Mouse (Mus musculus) CH12.LX (cell line): ENCODE results near the gene Zfp574. TPM values are rescaled to one million over a fixed set of nuclear protein-coding genes. Genes with fewer than 3 reads are reported as not detected.

Experiments used
- DNase-seq: peaks from one replicate; pipeline ENCODE4 v3.0.0-alpha.2; 2013; ENCODE audit errors: extremely low read depth
- H3K27ac ChIP-seq: 2 replicates; pipeline ENCODE4 v1.5.1; 2012; ENCODE audit warnings: low read depth, mild to moderate bottlenecking, control low read depth, moderate library complexity; ENCODE audit not compliant: insufficient read depth
- H3K27me3 ChIP-seq: replicated peaks from 2 replicates; pipeline ENCODE3; 2012; ENCODE audit warnings: inconsistent platforms
- H3K36me3 ChIP-seq, 2 experiments: replicated peaks in 1 of 2; 2 replicates each; pipeline versions ENCODE3 to v1.6.1; 2012; ENCODE audit warnings: inconsistent platforms in 1 of 2, low read length in 1 of 2, mild to moderate bottlenecking in 1 of 2, mixed read lengths in 1 of 2, moderate library complexity in 1 of 2; ENCODE audit not compliant: control insufficient read depth in 1 of 2, insufficient read depth in 1 of 2
- H3K4me1 ChIP-seq, 2 experiments: 2 replicates each; pipeline ENCODE4 v1.6.1; 2012; ENCODE audit warnings: inconsistent platforms in 1 of 2, moderate library complexity in 1 of 2; ENCODE audit not compliant: insufficient read depth in 2 of 2, control insufficient read depth in 1 of 2
- H3K4me2 ChIP-seq: 2 replicates; pipeline ENCODE4 v1.6.1; 2012; ENCODE audit warnings: low read depth, mild to moderate bottlenecking, control low read depth; ENCODE audit not compliant: poor library complexity, insufficient read depth, severe bottlenecking
- H3K4me3 ChIP-seq, 3 experiments: fragments of 150-350 bp in 1 of 3; sonication (generic) in 1 of 3; replicated peaks in 1 of 3; 2 replicates each; pipeline versions ENCODE3 to v1.5.1; 2011 to 2012; ENCODE audit warnings: low read depth in 2 of 3, low read length in 2 of 3, mild to moderate bottlenecking in 2 of 3, moderate library complexity in 2 of 3, control low read depth in 1 of 3, improper control_type of control experiment in 1 of 3, inconsistent platforms in 1 of 3, mixed read lengths in 1 of 3; ENCODE audit not compliant: poor library complexity in 1 of 3
- H3K79me2 ChIP-seq: replicated peaks from 2 replicates; pipeline ENCODE4 v1.6.1; 2012; ENCODE audit warnings: mild to moderate bottlenecking, moderate library complexity; ENCODE audit not compliant: control insufficient read depth, poor library complexity, insufficient read depth, severe bottlenecking; ENCODE audit errors: extremely low read depth
- H3K9ac ChIP-seq: 2 replicates; pipeline ENCODE4 v1.6.1; 2012; ENCODE audit warnings: low read depth, mild to moderate bottlenecking, control low read depth, moderate library complexity; ENCODE audit not compliant: insufficient read depth
- H3K9me3 ChIP-seq: replicated peaks from 2 replicates; pipeline ENCODE3; 2012; ENCODE audit warnings: low read length, inconsistent platforms, mixed read lengths
- BHLHE40 ChIP-seq: IDR thresholded peaks from 2 replicates; pipeline ENCODE4 v1.6.1; 2011; ENCODE audit warnings: mild to moderate bottlenecking, low read depth, low read length, improper control_type of control experiment
- CHD1 ChIP-seq: IDR thresholded peaks from 2 replicates; pipeline ENCODE4 v1.6.1; 2012; ENCODE audit warnings: low read depth, low read length, improper control_type of control experiment, inconsistent platforms
- CTCF ChIP-seq, 2 experiments: IDR thresholded peaks in 1 of 2; conservative IDR thresholded peaks in 1 of 2; 2 replicates each; pipeline ENCODE4 v1.5.1; 2011 to 2012; ENCODE audit warnings: low read depth in 2 of 2, low read length in 2 of 2, improper control_type of control experiment in 1 of 2, inconsistent platforms in 1 of 2, mild to moderate bottlenecking in 1 of 2, moderate library complexity in 1 of 2
- E2F4 ChIP-seq: IDR thresholded peaks from 2 replicates; pipeline ENCODE4 v1.6.1; 2011; ENCODE audit warnings: low read depth, low read length, improper control_type of control experiment; ENCODE audit not compliant: insufficient replicate concordance
- ELF1 ChIP-seq: IDR thresholded peaks from 2 replicates; pipeline ENCODE4 v1.6.1; 2014; ENCODE audit warnings: low read depth, mild to moderate bottlenecking, inconsistent platforms, low read length, improper control_type of control experiment
- EP300 ChIP-seq: IDR thresholded peaks from 2 replicates; pipeline ENCODE4 v1.6.1; 2011; ENCODE audit warnings: low read length, improper control_type of control experiment
- ETS1 ChIP-seq: conservative IDR thresholded peaks from 2 replicates; pipeline ENCODE4 v1.6.1; 2012; ENCODE audit warnings: low read depth, mild to moderate bottlenecking, inconsistent platforms, low read length, improper control_type of control experiment, moderate library complexity
- GABPA ChIP-seq: IDR thresholded peaks from 2 replicates; pipeline ENCODE4 v1.6.1; 2012; ENCODE audit warnings: low read depth, low read length, improper control_type of control experiment, inconsistent platforms; ENCODE audit not compliant: insufficient replicate concordance
- HCFC1 ChIP-seq: IDR thresholded peaks from 2 replicates; pipeline ENCODE4 v1.6.1; 2012; ENCODE audit warnings: low read depth, mild to moderate bottlenecking, inconsistent platforms, low read length, improper control_type of control experiment
- IRF4 ChIP-seq: IDR thresholded peaks from 2 replicates; pipeline ENCODE4 v1.6.1; 2014; ENCODE audit warnings: low read depth, mild to moderate bottlenecking, inconsistent platforms, low read length, improper control_type of control experiment
- JUN ChIP-seq: IDR thresholded peaks from 2 replicates; pipeline ENCODE4 v1.6.1; 2011; ENCODE audit warnings: low read depth, mild to moderate bottlenecking, low read length, improper control_type of control experiment, moderate library complexity; ENCODE audit not compliant: insufficient read depth
- JUND ChIP-seq: conservative IDR thresholded peaks from 2 replicates; pipeline ENCODE4 v1.6.1; 2011; ENCODE audit warnings: low read depth, low read length, improper control_type of control experiment
- KAT2A ChIP-seq: IDR thresholded peaks from 2 replicates; pipeline ENCODE4 v1.6.1; 2012; ENCODE audit warnings: low read length, improper control_type of control experiment, inconsistent platforms; ENCODE audit not compliant: insufficient replicate concordance
- MAFK ChIP-seq: IDR thresholded peaks from 2 replicates; pipeline ENCODE4 v1.6.1; 2011; ENCODE audit warnings: low read length, improper control_type of control experiment; ENCODE audit not compliant: insufficient replicate concordance
- MAX ChIP-seq: IDR thresholded peaks from 2 replicates; pipeline ENCODE4 v1.6.1; 2011; ENCODE audit warnings: low read length, improper control_type of control experiment
- MAZ ChIP-seq: IDR thresholded peaks from 2 replicates; pipeline ENCODE4 v1.6.1; 2012; ENCODE audit warnings: low read depth, mild to moderate bottlenecking, inconsistent platforms, low read length, improper control_type of control experiment, moderate library complexity
- MEF2A ChIP-seq: IDR thresholded peaks from 2 replicates; pipeline ENCODE4 v1.6.1; 2014; ENCODE audit warnings: low read depth, mild to moderate bottlenecking, inconsistent platforms, low read length, improper control_type of control experiment, borderline replicate concordance
- MYC ChIP-seq: IDR thresholded peaks from 2 replicates; pipeline ENCODE4 v1.6.1; 2011; ENCODE audit warnings: low read depth, mild to moderate bottlenecking, improper control_type of control experiment, low read length
- NELFE ChIP-seq: IDR thresholded peaks from 2 replicates; pipeline ENCODE4 v1.6.1; 2011; ENCODE audit warnings: low read depth, low read length, improper control_type of control experiment
- NRF1 ChIP-seq: IDR thresholded peaks from 2 replicates; pipeline ENCODE4 v1.6.1; 2014; ENCODE audit warnings: low read depth, mild to moderate bottlenecking, inconsistent platforms, low read length, improper control_type of control experiment, moderate library complexity
- POLR2A ChIP-seq: IDR thresholded peaks from 2 replicates; pipeline ENCODE4 v1.6.1; 2011; ENCODE audit warnings: low read depth, mild to moderate bottlenecking, improper control_type of control experiment, low read length
- POLR2AphosphoS2 ChIP-seq: IDR thresholded peaks from 2 replicates; pipeline ENCODE4 v1.6.1; 2011; ENCODE audit warnings: low read depth, low read length, improper control_type of control experiment
- RAD21 ChIP-seq: IDR thresholded peaks from 2 replicates; pipeline ENCODE4 v1.6.1; 2011; ENCODE audit warnings: low read depth, mild to moderate bottlenecking, low read length, improper control_type of control experiment, moderate library complexity
- RCOR1 ChIP-seq: conservative IDR thresholded peaks from 2 replicates; pipeline ENCODE4 v1.6.1; 2012; ENCODE audit warnings: low read depth, mild to moderate bottlenecking, inconsistent platforms, low read length, improper control_type of control experiment
- SMC3 ChIP-seq: IDR thresholded peaks from 2 replicates; pipeline ENCODE4 v1.6.1; 2011; ENCODE audit warnings: low read depth, low read length, improper control_type of control experiment
- TBP ChIP-seq: conservative IDR thresholded peaks from 2 replicates; pipeline ENCODE4 v1.6.1; 2011; ENCODE audit warnings: low read depth, low read length, improper control_type of control experiment
- TCF12 ChIP-seq: IDR thresholded peaks from 2 replicates; pipeline ENCODE4 v1.6.1; 2014; ENCODE audit warnings: low read depth, mild to moderate bottlenecking, inconsistent platforms, low read length, improper control_type of control experiment
- UBTF ChIP-seq: IDR thresholded peaks from 2 replicates; pipeline ENCODE4 v1.6.1; 2012; ENCODE audit warnings: low read depth, mild to moderate bottlenecking, inconsistent platforms, low read length, improper control_type of control experiment, moderate library complexity
- USF1 ChIP-seq: IDR thresholded peaks from 2 replicates; pipeline ENCODE4 v1.6.1; 2014; ENCODE audit warnings: low read depth, mild to moderate bottlenecking, inconsistent platforms, low read length, improper control_type of control experiment
- USF2 ChIP-seq: conservative IDR thresholded peaks from 2 replicates; pipeline ENCODE4 v1.6.1; 2011; ENCODE audit warnings: low read depth, low read length, improper control_type of control experiment
- ZC3H11A ChIP-seq: IDR thresholded peaks from 2 replicates; pipeline ENCODE4 v1.6.1; 2012; ENCODE audit warnings: low read depth, mild to moderate bottlenecking, inconsistent platforms, low read length, improper control_type of control experiment
- ZKSCAN1 ChIP-seq: IDR thresholded peaks from 2 replicates; pipeline ENCODE4 v1.6.1; 2012; ENCODE audit warnings: low read depth, inconsistent platforms, low read length, improper control_type of control experiment, borderline replicate concordance
- ZMIZ1 ChIP-seq: IDR thresholded peaks from 2 replicates; pipeline ENCODE4 v1.6.1; 2012; ENCODE audit warnings: low read depth, mild to moderate bottlenecking, inconsistent platforms, low read length, improper control_type of control experiment
- ZNF384 ChIP-seq: IDR thresholded peaks from 2 replicates; pipeline ENCODE4 v1.6.1; 2012; ENCODE audit warnings: low read depth, low read length, improper control_type of control experiment, inconsistent platforms
- dilution Hi-C: fragments of 300-500 bp; cut with MboI; formaldehyde crosslinking; loops from 2 replicates; pipeline ENCODE4 v1.14.3; 2020; ENCODE audit warnings: low sequenced_read_pairs; ENCODE audit not compliant: extremely low pct_unique_long_range_greater_than_20kb, extremely low pct_ligation_motif_present
- in situ Hi-C: fragments of 300-500 bp; cut with MboI; formaldehyde crosslinking; loops from 3 replicates; pipeline ENCODE4 v1.14.3; 2019; ENCODE audit warnings: low sequenced_read_pairs, low pct_ligation_motif_present, low pct_unique_long_range_greater_than_20kb, mixed read lengths
- polyA plus RNA-seq: library from polyadenylated mRNA; unstranded; fragments of >175 nt; gene quantifications from 2 replicates; pipeline ENCODE4 v1.2.1, GENCODE M21; 2012; ENCODE audit warnings: low read depth; ENCODE audit not compliant: insufficient read length
- total RNA-seq, 2 experiments: library from RNA; depleted of rRNA; stranded (reverse); fragments of 300-350 nt in 1 of 2; fragments of >200 nt in 1 of 2; gene quantifications; 2 replicates each; pipeline ENCODE4 v1.2.3; 2012 to 2014

Gene Zfp574
- total and polyA plus RNA-seq, 3 experiments: 3.4 to 13.3 (median 11.2) TPM

DNA sequence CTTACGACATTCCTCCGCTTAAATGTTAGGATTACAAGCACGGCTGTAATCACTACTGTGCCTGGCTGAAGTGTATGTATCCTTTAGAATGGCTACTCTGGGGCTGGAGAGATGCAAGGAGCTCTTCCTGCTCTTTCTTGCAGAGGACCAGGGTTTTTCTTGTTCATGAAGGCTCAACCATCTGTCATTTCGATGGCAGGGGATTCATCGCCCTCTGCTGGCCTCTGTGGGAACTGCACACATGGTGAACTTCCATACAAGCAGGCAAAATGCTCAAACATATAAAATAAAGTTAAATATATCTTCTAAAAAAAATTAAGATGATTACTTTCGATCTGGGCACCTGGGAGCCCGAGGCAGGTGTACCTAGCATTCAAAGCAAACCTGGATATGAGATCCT lies 36.5 kb upstream of the Zfp574 start:
- Histone ChIP-seq H3K9me3 (no peaks in the 10 kb centered on the region), H3K9ac (no peak overlapping the region)

DNA sequence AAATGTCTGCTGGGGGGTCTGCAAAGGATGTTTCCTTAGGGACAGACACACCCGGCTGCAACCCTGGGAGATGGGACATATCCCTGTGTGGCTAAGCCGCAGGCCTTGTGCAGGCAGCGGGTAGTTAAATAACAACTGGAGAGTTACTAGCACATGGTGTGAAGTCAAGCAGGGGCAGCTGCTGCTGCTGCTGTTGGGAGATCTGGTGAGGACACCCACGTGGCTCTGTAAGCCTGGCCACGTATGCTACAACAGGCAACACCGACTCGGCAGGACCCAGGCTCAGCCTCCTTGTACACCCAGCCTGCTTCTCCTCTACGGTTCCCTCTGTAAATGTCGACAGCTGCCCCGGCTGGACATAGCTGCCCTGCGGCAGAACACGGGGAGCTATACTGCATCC lies 30.4 kb upstream of the Zfp574 start:
- in situ Hi-C loops: no loop called here
- Histone ChIP-seq H3K36me3 (peaks cover 0 to 6% of the 10 kb centered on the region in 2 experiments), H3K27ac (no peak overlapping the region), H3K4me1 (no peaks in the 10 kb centered on the region), H3K9me3 (no peaks in the 10 kb centered on the region), H3K4me2 (no peak overlapping the region), H3K79me2 (no peaks in the 10 kb centered on the region), H3K27me3 (no peaks in the 10 kb centered on the region), H3K9ac (no peak overlapping the region), H3K4me3 (no peak overlapping the region)
- dilution Hi-C loops: no loop called here
- no peak for DNase-seq
- TF ChIP-seq MEF2A (no peak), POLR2AphosphoS2 (no peak), RCOR1 (no peak), E2F4 (no peak), IRF4 (no peak), ETS1 (no peak), JUN (no peak), ZC3H11A (no peak), SMC3 (no peak), UBTF (no peak), TCF12 (no peak), MAFK (no peak)

More for the DNA sequence above, 36.5 kb upstream of the Zfp574 start:
- Histone ChIP-seq H3K27ac (no peak overlapping the region), H3K4me2 (no peak overlapping the region), H3K79me2 (no peaks in the 10 kb centered on the region), H3K36me3 (no peaks in the 10 kb centered on the region), H3K27me3 (no peaks in the 10 kb centered on the region), H3K4me3 (no peak overlapping the region), H3K4me1 (no peaks in the 10 kb centered on the region)
- peak; percentile 61 for DNase-seq
- TF ChIP-seq ZKSCAN1 (no peak), USF1 (no peak), SMC3 (peak; percentile 66), JUN (no peak), NELFE (peak; percentile 43; the same call in 1 of the 2 replicates), EP300 (no peak), RAD21 (peak; percentile 64), IRF4 (no peak), RCOR1 (no peak), JUND (no peak), MAFK (no peak), E2F4 (no peak), POLR2A (no peak), MYC (no peak), CHD1 (no peak), MAX (0 out of 2 replicates have a peak, but pooled peaks have one; percentile 25), ZC3H11A (no peak), CTCF (conservative IDR thresholded peaks at IDR 0.05 in 1 of 2, IDR thresholded peaks at IDR 0.05 in 1 of 2; ENCODE audit: low read depth in 2 of 2, low read length in 2 of 2) (peak; percentile 83 to 95), POLR2AphosphoS2 (no peak), ELF1 (no peak), BHLHE40 (no peak), MAZ (no peak), ZMIZ1 (no peak), ZNF384 (no peak), KAT2A (no peak), TBP (no peak), USF2 (no peak), ETS1 (no peak), GABPA (no peak), NRF1 (no peak), HCFC1 (no peak)
- dilution Hi-C loops (no loop called here), in situ Hi-C loops (no loop called here)
